Comparison of ENCODE assay signal across 8 mouse cellular contexts in the genomic region with DNA sequence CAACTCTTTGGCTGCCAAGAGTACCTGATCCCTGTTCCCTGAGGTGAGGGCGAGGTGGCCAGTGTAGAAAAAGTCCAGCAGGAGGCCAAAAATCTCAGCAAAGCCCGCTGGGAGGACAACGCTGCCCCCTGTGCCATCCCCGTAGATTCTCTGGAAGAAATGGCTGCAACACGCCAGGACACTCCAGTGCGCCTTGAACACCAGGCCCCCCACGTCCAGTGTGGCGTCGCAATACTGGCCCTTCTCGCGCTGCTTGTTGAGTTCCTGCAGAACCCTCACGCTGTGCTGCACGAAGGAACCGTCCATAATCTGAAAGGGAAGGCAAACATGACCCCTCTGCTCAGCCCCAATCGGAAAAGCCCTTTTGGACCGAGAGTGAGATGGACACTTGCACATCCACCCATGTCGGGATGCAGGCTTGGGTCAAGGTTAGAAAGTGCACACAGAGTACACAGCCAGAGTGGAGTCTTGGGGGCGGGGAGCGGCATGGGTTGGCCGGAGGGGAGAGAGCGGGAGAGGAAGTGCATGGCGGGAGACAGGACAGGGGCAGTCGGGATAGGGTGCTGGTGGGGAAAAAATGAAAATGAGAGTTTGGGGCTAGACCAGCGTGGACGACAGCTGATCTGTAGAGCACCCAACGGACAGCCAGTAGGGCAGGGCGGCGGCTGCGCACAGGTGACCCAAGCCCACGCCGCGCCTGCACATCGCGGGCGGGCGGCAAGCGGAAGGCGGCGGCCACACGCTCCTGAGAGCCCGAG. TPM values are rescaled to one million over a fixed set of nuclear protein-coding genes. Genes with fewer than 3 reads are reported as not detected.
DNase-seq lines count a peak whose midpoint lies in the region; ATAC-seq and TF ChIP-seq lines count a peak whose summit lies in the region.

No protein-coding gene starts in this region.

- intact Hi-C loops in heart, postnatal 36 days (cut with DNase I) = loop anchor here (1.0 kb wide), 1 partner anchor 19 kb away; a partner anchor contains a TSS

- POLR2A ChIA-PET in Patski (lab: Charles Lee) = interaction anchor here (1.0 to 1.4 kb wide), 2 partner anchors 11 to 17 kb away, joined by 3 to 5 read pairs; no protein-coding TSS in a partner anchor

- H3K4me3 ChIP-seq in heart, embryonic 11.5 days (ENCODE audit: low read depth, low read length) = peak overlapping the region; percentile 71
- peak overlapping the region; percentile 84 for H3K4me3 ChIP-seq in forebrain, embryonic 12.5 days (replicated peaks)
- H3K4me3 ChIP-seq in megakaryocyte, embryonic 14.5 days (replicated peaks) = peak overlapping the region; percentile 98

- H3K27ac ChIP-seq in heart, embryonic 11.5 days (ENCODE audit: low read depth, low read length) = 0 out of 2 replicates have a peak overlapping the region, but pooled peaks have one; percentile 46
- peak overlapping the region; percentile 61; the same call in 1 of the 2 replicates for H3K27ac ChIP-seq in forebrain, embryonic 12.5 days

- peaks cover 32% of the 10 kb centered on the region for H3K4me1 ChIP-seq in heart, embryonic 11.5 days (ENCODE audit: control insufficient read depth, insufficient read depth, low read length)
- peaks cover 45% of the 10 kb centered on the region for H3K4me1 ChIP-seq in forebrain, embryonic 12.5 days
- peaks cover 69% of the 10 kb centered on the region for H3K4me1 ChIP-seq in megakaryocyte, embryonic 14.5 days

- H3K4me2 ChIP-seq in heart, embryonic 11.5 days = peak overlapping the region; percentile 94
- H3K4me2 ChIP-seq in forebrain, embryonic 12.5 days = peak overlapping the region; percentile 99

- no peak for TF ChIP-seq CTCF in Patski (IDR thresholded peaks at IDR 0.05)

- peak overlapping the region; percentile 77 for H3K9ac ChIP-seq in heart, embryonic 11.5 days (ENCODE audit: low read depth, low read length)
- H3K9ac ChIP-seq in forebrain, embryonic 12.5 days = peak overlapping the region; percentile 82

- CTCF ChIA-PET in Patski (lab: Charles Lee) = interaction anchor here (0.6 to 1.6 kb wide), 3 partner anchors 34 to 76 kb away, joined by 3 to 6 read pairs (median 4); no protein-coding TSS in a partner anchor

- WGBS in heart, embryonic 11.5 days (ENCODE audit: insufficient replicate concordance) = 3% methylated on average over 32 of the region's 41 CpGs
- whole genome bisulfite sequencing in forebrain, embryonic 12.5 days = 3% methylated on average over 31 of the region's 41 CpGs

- DNase-seq in heart, postnatal 36 days = no peak
- no peak for DNase-seq in Patski (ENCODE audit: low read depth, low spot score)
- DNase-seq in kidney, postnatal 25 days = peak; percentile 46 to 81
- no peak for DNase-seq in right cerebral cortex, adult 18-20 months
- no peak for DNase-seq in layer of hippocampus, adult 18-20 months (ENCODE audit: low spot score in 2 of 2)

- H3K27me3 ChIP-seq in heart, embryonic 11.5 days (ENCODE audit: control insufficient read depth, insufficient read depth, low read length) = peaks cover 3% of the 10 kb centered on the region
- no peaks in the 10 kb centered on the region for H3K27me3 ChIP-seq in Patski
- peaks cover 11% of the 10 kb centered on the region; the same call in 1 of the 2 replicates for H3K27me3 ChIP-seq in forebrain, embryonic 12.5 days
- peaks cover 2% of the 10 kb centered on the region for H3K27me3 ChIP-seq in megakaryocyte, embryonic 14.5 days (replicated peaks)

- in situ Hi-C loops in Patski (cut with MboI; ENCODE audit: low pct_unique_long_range_greater_than_20kb) = loop anchor here (5.0 kb wide), 1 partner anchor 45 kb away; no protein-coding TSS in a partner anchor

- H3K36me3 ChIP-seq in heart, embryonic 11.5 days (ENCODE audit: control insufficient read depth, insufficient read depth, low read length) = peaks cover 3% of the 10 kb centered on the region
- peaks cover 21% of the 10 kb centered on the region for H3K36me3 ChIP-seq in forebrain, embryonic 12.5 days (replicated peaks)
- H3K36me3 ChIP-seq in megakaryocyte, embryonic 14.5 days (replicated peaks; ENCODE audit: low read length) = peaks cover 57% of the 10 kb centered on the region

- H3K9me3 ChIP-seq in heart, embryonic 11.5 days (replicated peaks; ENCODE audit: control insufficient read depth, low read length) = no peaks in the 10 kb centered on the region
- no peaks in the 10 kb centered on the region for H3K9me3 ChIP-seq in forebrain, embryonic 12.5 days
- H3K9me3 ChIP-seq in megakaryocyte, embryonic 14.5 days = no peaks in the 10 kb centered on the region

- peak; percentile 60 for ATAC-seq in heart, embryonic 11.5 days (replicated peaks; ENCODE audit: insufficient number of reproducible peaks, low FRiP score, low TSS enrichment)
- peak; percentile 37 for ATAC-seq in Patski
- ATAC-seq in forebrain, embryonic 12.5 days (ENCODE audit: low FRiP score) = no peak; the same call in 1 of the 2 replicates

RNA-seq across cellular contexts. Expression of a gene that starts 0.5 kb away (rescaled TPM):
- 11.8 and 12.2 TPM in 2 replicates for polyA plus RNA-seq in heart, embryonic 11.5 days (2014; fragmentation: Nextera tagmentation; extraction: Ambion mirVana)
- 1 to 10 TPM; 3.5 to 4.4 TPM for total RNA-seq in heart, postnatal 36 days (2021)
- 13.7 TPM for polyA plus RNA-seq in Patski (2021)
- 23.7 and 24.2 TPM in 2 replicates for polyA plus RNA-seq in forebrain, embryonic 12.5 days (2016; fragmentation: Nextera tagmentation; extraction: Ambion mirVana)
- 3.8 and 4.3 TPM in 2 replicates for polyA plus RNA-seq in megakaryocyte, embryonic 14.5 days (2012; ENCODE audit: insufficient read depth, low replicate concordance)
- total RNA-seq in layer of hippocampus, adult 18-20 months (2021) = 10 to 100 TPM; 11.2 to 12.8 TPM

RNA-seq across cellular contexts. Expression of a gene that starts 11.4 kb away (rescaled TPM):
- polyA plus RNA-seq in heart, embryonic 11.5 days (2014; fragmentation: Nextera tagmentation; extraction: Ambion mirVana) = 0.14 and 0.16 TPM in 2 replicates
- not detected for total RNA-seq in heart, postnatal 36 days (2021)
- polyA plus RNA-seq in Patski (2021) = 0.56 TPM
- polyA plus RNA-seq in forebrain, embryonic 12.5 days (2016; fragmentation: Nextera tagmentation; extraction: Ambion mirVana) = 0.55 and 0.78 TPM in 2 replicates
- 0.34 TPM in 1 of 2 replicates, not detected in the other for polyA plus RNA-seq in megakaryocyte, embryonic 14.5 days (2012; ENCODE audit: insufficient read depth, low replicate concordance)
- under 1 TPM; 0.41 to 0.64 TPM for total RNA-seq in layer of hippocampus, adult 18-20 months (2021)

RNA-seq across cellular contexts. Expression of a gene that starts 12.2 kb away (rescaled TPM):
- 18.0 and 19.0 TPM in 2 replicates for polyA plus RNA-seq in heart, embryonic 11.5 days (2014; fragmentation: Nextera tagmentation; extraction: Ambion mirVana)
- 10 to 100 TPM; 10.1 to 10.5 TPM for total RNA-seq in heart, postnatal 36 days (2021)
- polyA plus RNA-seq in Patski (2021) = 19.4 TPM
- 33.3 and 34.1 TPM in 2 replicates for polyA plus RNA-seq in forebrain, embryonic 12.5 days (2016; fragmentation: Nextera tagmentation; extraction: Ambion mirVana)
- polyA plus RNA-seq in megakaryocyte, embryonic 14.5 days (2012; ENCODE audit: insufficient read depth, low replicate concordance) = 7.7 and 25.0 TPM in 2 replicates
- total RNA-seq in layer of hippocampus, adult 18-20 months (2021) = 10 to 100 TPM; 18.3 to 19.3 TPM

RNA-seq across cellular contexts. Expression of a gene that starts 18.3 kb away (rescaled TPM):
- polyA plus RNA-seq in heart, embryonic 11.5 days (2014; fragmentation: Nextera tagmentation; extraction: Ambion mirVana) = 11.4 and 17.8 TPM in 2 replicates
- 10 to 100 TPM; 86.2 to 91.5 TPM for total RNA-seq in heart, postnatal 36 days (2021)
- polyA plus RNA-seq in Patski (2021) = 16.6 TPM
- 5.3 and 5.5 TPM in 2 replicates for polyA plus RNA-seq in forebrain, embryonic 12.5 days (2016; fragmentation: Nextera tagmentation; extraction: Ambion mirVana)
- polyA plus RNA-seq in megakaryocyte, embryonic 14.5 days (2012; ENCODE audit: insufficient read depth, low replicate concordance) = 4.4 and 7.1 TPM in 2 replicates
- total RNA-seq in layer of hippocampus, adult 18-20 months (2021) = 10 to 100 TPM; 22.2 to 24.4 TPM

RNA-seq across cellular contexts. Expression of a gene that starts 30.9 kb away (rescaled TPM):
- 14.3 and 21.7 TPM in 2 replicates for polyA plus RNA-seq in heart, embryonic 11.5 days (2014; fragmentation: Nextera tagmentation; extraction: Ambion mirVana)
- 1 to 10 TPM; 6.4 to 7.0 TPM for total RNA-seq in heart, postnatal 36 days (2021)
- 18.6 TPM for polyA plus RNA-seq in Patski (2021)
- polyA plus RNA-seq in forebrain, embryonic 12.5 days (2016; fragmentation: Nextera tagmentation; extraction: Ambion mirVana) = 24.4 and 27.4 TPM in 2 replicates
- polyA plus RNA-seq in megakaryocyte, embryonic 14.5 days (2012; ENCODE audit: insufficient read depth, low replicate concordance) = 3.9 and 7.9 TPM in 2 replicates
- 10 to 100 TPM; 12.6 to 12.8 TPM for total RNA-seq in layer of hippocampus, adult 18-20 months (2021)

Comparison
In these comparisons a context has a peak if more than half of its experiments do, and no peak if none do; other contexts are left out.
1. DNase-seq: peak in kidney, postnatal 25 days (2 of 2); none in heart, postnatal 36 days (0 of 2), Patski (single experiment), right cerebral cortex, adult 18-20 months (single experiment) and layer of hippocampus, adult 18-20 months (0 of 2).
2. Peak in every context shown above with its lines, with median percentiles within 50 percentile points of each other: H3K4me3 ChIP-seq.